Mouse (Mus musculus) CH12.LX (cell line): ENCODE results near the gene Actn3. TPM values are rescaled to one million over a fixed set of nuclear protein-coding genes. Genes with fewer than 3 reads are reported as not detected.

ENCODE experiments used
- DNase-seq: peaks from one replicate; pipeline ENCODE4 v3.0.0-alpha.2; 2013; ENCODE audit errors: extremely low read depth
- H3K27ac ChIP-seq: 2 replicates; pipeline ENCODE4 v1.5.1; 2012; ENCODE audit warnings: low read depth, mild to moderate bottlenecking, control low read depth, moderate library complexity; ENCODE audit not compliant: insufficient read depth
- H3K27me3 ChIP-seq: replicated peaks from 2 replicates; pipeline ENCODE3; 2012; ENCODE audit warnings: inconsistent platforms
- H3K36me3 ChIP-seq, 2 experiments: replicated peaks in 1 of 2; 2 replicates each; pipeline versions ENCODE3 to v1.6.1; 2012; ENCODE audit warnings: inconsistent platforms in 1 of 2, low read length in 1 of 2, mild to moderate bottlenecking in 1 of 2, mixed read lengths in 1 of 2, moderate library complexity in 1 of 2; ENCODE audit not compliant: control insufficient read depth in 1 of 2, insufficient read depth in 1 of 2
- H3K4me1 ChIP-seq, 2 experiments: 2 replicates each; pipeline ENCODE4 v1.6.1; 2012; ENCODE audit warnings: inconsistent platforms in 1 of 2, moderate library complexity in 1 of 2; ENCODE audit not compliant: insufficient read depth in 2 of 2, control insufficient read depth in 1 of 2
- H3K4me2 ChIP-seq: 2 replicates; pipeline ENCODE4 v1.6.1; 2012; ENCODE audit warnings: low read depth, mild to moderate bottlenecking, control low read depth; ENCODE audit not compliant: poor library complexity, insufficient read depth, severe bottlenecking
- H3K4me3 ChIP-seq, 3 experiments: fragments of 150-350 bp in 1 of 3; sonication (generic) in 1 of 3; replicated peaks in 1 of 3; 2 replicates each; pipeline versions ENCODE3 to v1.5.1; 2011 to 2012; ENCODE audit warnings: low read depth in 2 of 3, low read length in 2 of 3, mild to moderate bottlenecking in 2 of 3, moderate library complexity in 2 of 3, control low read depth in 1 of 3, improper control_type of control experiment in 1 of 3, inconsistent platforms in 1 of 3, mixed read lengths in 1 of 3; ENCODE audit not compliant: poor library complexity in 1 of 3
- H3K79me2 ChIP-seq: replicated peaks from 2 replicates; pipeline ENCODE4 v1.6.1; 2012; ENCODE audit warnings: mild to moderate bottlenecking, moderate library complexity; ENCODE audit not compliant: control insufficient read depth, poor library complexity, insufficient read depth, severe bottlenecking; ENCODE audit errors: extremely low read depth
- H3K9ac ChIP-seq: 2 replicates; pipeline ENCODE4 v1.6.1; 2012; ENCODE audit warnings: low read depth, mild to moderate bottlenecking, control low read depth, moderate library complexity; ENCODE audit not compliant: insufficient read depth
- H3K9me3 ChIP-seq: replicated peaks from 2 replicates; pipeline ENCODE3; 2012; ENCODE audit warnings: low read length, inconsistent platforms, mixed read lengths
- CHD2 ChIP-seq: IDR thresholded peaks from 2 replicates; pipeline ENCODE4 v1.6.1; 2011; ENCODE audit warnings: low read length, improper control_type of control experiment
- E2F4 ChIP-seq: IDR thresholded peaks from 2 replicates; pipeline ENCODE4 v1.6.1; 2011; ENCODE audit warnings: low read depth, low read length, improper control_type of control experiment; ENCODE audit not compliant: insufficient replicate concordance
- ELF1 ChIP-seq: IDR thresholded peaks from 2 replicates; pipeline ENCODE4 v1.6.1; 2014; ENCODE audit warnings: low read depth, mild to moderate bottlenecking, inconsistent platforms, low read length, improper control_type of control experiment
- IRF4 ChIP-seq: IDR thresholded peaks from 2 replicates; pipeline ENCODE4 v1.6.1; 2014; ENCODE audit warnings: low read depth, mild to moderate bottlenecking, inconsistent platforms, low read length, improper control_type of control experiment
- JUN ChIP-seq: IDR thresholded peaks from 2 replicates; pipeline ENCODE4 v1.6.1; 2011; ENCODE audit warnings: low read depth, mild to moderate bottlenecking, low read length, improper control_type of control experiment, moderate library complexity; ENCODE audit not compliant: insufficient read depth
- JUND ChIP-seq: conservative IDR thresholded peaks from 2 replicates; pipeline ENCODE4 v1.6.1; 2011; ENCODE audit warnings: low read depth, low read length, improper control_type of control experiment
- MEF2A ChIP-seq: IDR thresholded peaks from 2 replicates; pipeline ENCODE4 v1.6.1; 2014; ENCODE audit warnings: low read depth, mild to moderate bottlenecking, inconsistent platforms, low read length, improper control_type of control experiment, borderline replicate concordance
- MYC ChIP-seq: IDR thresholded peaks from 2 replicates; pipeline ENCODE4 v1.6.1; 2011; ENCODE audit warnings: low read depth, mild to moderate bottlenecking, improper control_type of control experiment, low read length
- NELFE ChIP-seq: IDR thresholded peaks from 2 replicates; pipeline ENCODE4 v1.6.1; 2011; ENCODE audit warnings: low read depth, low read length, improper control_type of control experiment
- NRF1 ChIP-seq: IDR thresholded peaks from 2 replicates; pipeline ENCODE4 v1.6.1; 2014; ENCODE audit warnings: low read depth, mild to moderate bottlenecking, inconsistent platforms, low read length, improper control_type of control experiment, moderate library complexity
- SIN3A ChIP-seq: IDR thresholded peaks from 2 replicates; pipeline ENCODE4 v1.6.1; 2012; ENCODE audit warnings: low read length, improper control_type of control experiment, inconsistent platforms
- UBTF ChIP-seq: IDR thresholded peaks from 2 replicates; pipeline ENCODE4 v1.6.1; 2012; ENCODE audit warnings: low read depth, mild to moderate bottlenecking, inconsistent platforms, low read length, improper control_type of control experiment, moderate library complexity
- ZKSCAN1 ChIP-seq: IDR thresholded peaks from 2 replicates; pipeline ENCODE4 v1.6.1; 2012; ENCODE audit warnings: low read depth, inconsistent platforms, low read length, improper control_type of control experiment, borderline replicate concordance
- dilution Hi-C: fragments of 300-500 bp; cut with MboI; formaldehyde crosslinking; loops from 2 replicates; pipeline ENCODE4 v1.14.3; 2020; ENCODE audit warnings: low sequenced_read_pairs; ENCODE audit not compliant: extremely low pct_unique_long_range_greater_than_20kb, extremely low pct_ligation_motif_present
- in situ Hi-C: fragments of 300-500 bp; cut with MboI; formaldehyde crosslinking; loops from 3 replicates; pipeline ENCODE4 v1.14.3; 2019; ENCODE audit warnings: low sequenced_read_pairs, low pct_ligation_motif_present, low pct_unique_long_range_greater_than_20kb, mixed read lengths
- polyA plus RNA-seq: library from polyadenylated mRNA; unstranded; fragments of >175 nt; gene quantifications from 2 replicates; pipeline ENCODE4 v1.2.1, GENCODE M21; 2012; ENCODE audit warnings: low read depth; ENCODE audit not compliant: insufficient read length
- total RNA-seq, 2 experiments: library from RNA; depleted of rRNA; stranded (reverse); fragments of 300-350 nt in 1 of 2; fragments of >200 nt in 1 of 2; gene quantifications; 2 replicates each; pipeline ENCODE4 v1.2.3; 2012 to 2014

The Actn3 gene
- total and polyA plus RNA-seq, 3 experiments, result 0.34 to 0.41 TPM; not detected in 1

DNA sequence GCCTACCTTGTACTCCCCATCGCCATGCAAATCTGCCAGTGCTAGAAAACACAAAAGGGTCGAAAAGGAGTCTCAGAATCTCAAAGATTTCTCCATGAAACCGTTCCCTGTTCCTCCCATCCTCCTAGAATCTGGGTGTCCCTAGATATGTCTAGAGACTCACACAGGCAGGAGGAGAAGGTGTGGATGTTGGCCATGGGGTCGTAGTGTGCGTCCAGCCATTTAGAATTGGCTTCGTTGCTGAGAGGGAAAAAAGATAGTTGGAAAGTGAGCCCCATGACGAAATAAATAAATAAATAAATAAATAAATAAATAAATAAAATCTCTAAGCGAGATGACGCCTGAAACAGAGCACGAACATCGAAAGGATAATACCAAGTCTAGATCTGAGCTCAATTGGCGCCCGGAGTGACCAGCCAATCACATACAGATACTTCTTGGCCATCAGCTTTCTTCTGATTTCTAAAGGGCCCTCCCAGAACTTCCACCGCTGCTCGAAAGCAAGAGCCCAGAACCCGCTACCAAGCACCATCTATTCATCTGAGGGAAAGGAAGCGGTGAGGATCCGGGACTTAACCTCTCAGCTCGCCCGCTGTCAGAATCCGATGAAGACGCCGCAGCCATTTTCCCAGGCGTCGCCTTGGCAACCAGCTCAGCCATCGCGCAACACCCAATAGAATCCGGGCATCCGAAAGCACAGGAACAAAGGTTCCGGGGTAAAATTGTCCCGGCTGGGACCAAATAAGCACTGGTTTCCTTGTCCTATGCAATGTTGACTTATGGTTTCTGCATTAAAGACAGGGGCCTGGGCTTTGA is 28.5 kb upstream of the Actn3 start, which contains the start of gene Bbs1 (continued):
- 0 out of 2 replicates have a peak, but pooled peaks have one; percentile 23 for TF ChIP-seq NELFE

GRCm38 (mm10) chr19:4899888-4900287 is 22.2 kb upstream of the Actn3 start:
- in situ Hi-C loops, result no loop called here
- no peak for DNase-seq
- H3K36me3 ChIP-seq, result peaks cover 0 to 35% of the 10 kb centered on the region in 2 experiments
- H3K4me1 ChIP-seq, result no peaks in the 10 kb centered on the region
- H3K9ac ChIP-seq, result no peak overlapping the region
- no peak overlapping the region for H3K4me2 ChIP-seq
- no peaks in the 10 kb centered on the region for H3K27me3 ChIP-seq
- no peak for TF ChIP-seq JUN
- no peak for TF ChIP-seq NRF1
- no peak for TF ChIP-seq UBTF
- H3K4me3 ChIP-seq, result no peak overlapping the region
- H3K9me3 ChIP-seq, result no peaks in the 10 kb centered on the region
- dilution Hi-C loops, result no loop called here
- no peak overlapping the region for H3K27ac ChIP-seq
- no peaks in the 10 kb centered on the region for H3K79me2 ChIP-seq

GRCm38 (mm10) chr19:4898972-4899371 is 21.3 kb upstream of the Actn3 start:
- Histone ChIP-seq H3K9ac (no peak overlapping the region), H3K4me2 (no peak overlapping the region), H3K4me1 (no peaks in the 10 kb centered on the region)
- dilution Hi-C loops, result no loop called here
- in situ Hi-C loops, result no loop called here
- TF ChIP-seq E2F4, result no peak
- TF ChIP-seq ELF1, result no peak
- TF ChIP-seq MEF2A, result no peak
- TF ChIP-seq JUND, result no peak
- TF ChIP-seq IRF4, result no peak
- no peak for TF ChIP-seq MYC
- no peak for TF ChIP-seq ZKSCAN1
- no peak for TF ChIP-seq CHD2
- no peak for TF ChIP-seq SIN3A
- TF ChIP-seq, all 38 proteins: peak for 0
- H3K36me3 ChIP-seq, result peaks cover 0 to 40% of the 10 kb centered on the region in 2 experiments
- no peak for DNase-seq
- H3K4me3 ChIP-seq, result no peak overlapping the region
- no peaks in the 10 kb centered on the region for H3K79me2 ChIP-seq
- no peak overlapping the region for H3K27ac ChIP-seq
- no peaks in the 10 kb centered on the region for H3K27me3 ChIP-seq
- H3K9me3 ChIP-seq, result no peaks in the 10 kb centered on the region
